ENCODE assay signal across 8 mouse cellular contexts in genomic region chr10:116266561-116267433, GRCm38 (mm10). TPM values are rescaled to one million over a fixed set of nuclear protein-coding genes. Genes with fewer than 3 reads are reported as not detected.
DNase-seq lines count a peak whose midpoint lies in the region; ATAC-seq lines count a peak whose summit lies in the region.

No protein-coding gene starts in this region.

- peak overlapping the region; percentile 71 for H3K27ac ChIP-seq in heart, embryonic 15.5 days
- no peak overlapping the region for H3K27ac ChIP-seq in liver, embryonic 11.5 days (ENCODE audit: low read depth, low read length)
- no peak overlapping the region for H3K27ac ChIP-seq in midbrain, embryonic 11.5 days (ENCODE audit: low read depth, low read length)
- no peak overlapping the region for H3K27ac ChIP-seq in hindbrain, embryonic 10.5 days

- 48% methylated on average over 15 of the region's 15 CpGs for WGBS in heart, embryonic 15.5 days
- WGBS in liver, embryonic 11.5 days: 63% methylated on average over 15 of the region's 15 CpGs
- 78% methylated on average over 15 of the region's 15 CpGs for WGBS in midbrain, embryonic 11.5 days
- 72% methylated on average over 15 of the region's 15 CpGs for WGBS in hindbrain, embryonic 10.5 days

- H3K4me3 ChIP-seq in heart, embryonic 15.5 days: no peak overlapping the region
- no peak overlapping the region for H3K4me3 ChIP-seq in liver, embryonic 11.5 days (ENCODE audit: low read depth, low read length)
- H3K4me3 ChIP-seq in midbrain, embryonic 11.5 days (ENCODE audit: low read depth, low read length): no peak overlapping the region
- no peak overlapping the region for H3K4me3 ChIP-seq in hindbrain, embryonic 10.5 days

- H3K9ac ChIP-seq in heart, embryonic 15.5 days: no peak overlapping the region
- H3K9ac ChIP-seq in liver, embryonic 11.5 days (ENCODE audit: low read depth, low read length): no peak overlapping the region
- no peak overlapping the region for H3K9ac ChIP-seq in midbrain, embryonic 11.5 days (ENCODE audit: low read length)

- H3K4me2 ChIP-seq in heart, embryonic 15.5 days: no peak overlapping the region
- no peak overlapping the region for H3K4me2 ChIP-seq in liver, embryonic 11.5 days
- no peak overlapping the region for H3K4me2 ChIP-seq in midbrain, embryonic 11.5 days

- H3K9me3 ChIP-seq in heart, embryonic 15.5 days (replicated peaks): no peaks in the 10 kb centered on the region
- H3K9me3 ChIP-seq in liver, embryonic 11.5 days (ENCODE audit: control insufficient read depth, low read length): no peaks in the 10 kb centered on the region
- H3K9me3 ChIP-seq in midbrain, embryonic 11.5 days (ENCODE audit: control insufficient read depth, low read length): no peaks in the 10 kb centered on the region
- no peaks in the 10 kb centered on the region for H3K9me3 ChIP-seq in hindbrain, embryonic 10.5 days

- DNase-seq in 3134 (ENCODE audit: extremely low read depth, insufficient read length, low spot score) (peak; percentile 48), adipocyte (ENCODE audit: low spot score) (peak; percentile 25)
- no peak for DNase-seq in liver, embryonic 11.5 days (ENCODE audit: low spot score)
- DNase-seq in midbrain, embryonic 11.5 days (ENCODE audit: low spot score, missing footprints): no peak
- DNase-seq in B cell, adult 2 months: no peak
- no peak for DNase-seq in hindbrain, embryonic 10.5 days (ENCODE audit: low spot score)

- peaks cover 21% of the 10 kb centered on the region for H3K4me1 ChIP-seq in heart, embryonic 15.5 days (replicated peaks)
- H3K4me1 ChIP-seq in liver, embryonic 11.5 days (replicated peaks; ENCODE audit: control insufficient read depth, insufficient read depth, low read length): peaks cover 2% of the 10 kb centered on the region; the same call in 1 of the 2 replicates
- H3K4me1 ChIP-seq in midbrain, embryonic 11.5 days (ENCODE audit: control insufficient read depth, insufficient read depth, low read length): peaks cover 4% of the 10 kb centered on the region; the same call in 1 of the 2 replicates
- peaks cover 6% of the 10 kb centered on the region; the same call in 1 of the 2 replicates for H3K4me1 ChIP-seq in hindbrain, embryonic 10.5 days (replicated peaks)

- no peaks in the 10 kb centered on the region for H3K36me3 ChIP-seq in heart, embryonic 15.5 days
- no peaks in the 10 kb centered on the region for H3K36me3 ChIP-seq in liver, embryonic 11.5 days (ENCODE audit: control insufficient read depth, insufficient read depth, low read length)
- H3K36me3 ChIP-seq in midbrain, embryonic 11.5 days (ENCODE audit: control insufficient read depth, insufficient read depth, low read length): no peaks in the 10 kb centered on the region
- no peaks in the 10 kb centered on the region for H3K36me3 ChIP-seq in hindbrain, embryonic 10.5 days

- ATAC-seq in heart, embryonic 15.5 days (replicated peaks; ENCODE audit: insufficient number of reproducible peaks, insufficient read depth, low FRiP score, low read depth): peak; percentile 85
- ATAC-seq in liver, embryonic 11.5 days (replicated peaks; ENCODE audit: low FRiP score): peak; percentile 22; the same call in 1 of the 2 replicates
- no peak for ATAC-seq in megakaryocyte, adult 5-6 weeks (ENCODE audit: poor library complexity, severe bottlenecking)
- ATAC-seq in midbrain, embryonic 11.5 days (ENCODE audit: low FRiP score): no peak

- no peaks in the 10 kb centered on the region for H3K27me3 ChIP-seq in heart, embryonic 15.5 days
- H3K27me3 ChIP-seq in liver, embryonic 11.5 days (replicated peaks; ENCODE audit: control insufficient read depth, insufficient read depth, low read length): no peaks in the 10 kb centered on the region
- no peaks in the 10 kb centered on the region for H3K27me3 ChIP-seq in midbrain, embryonic 11.5 days (ENCODE audit: control insufficient read depth, insufficient read depth, low read length)
- no peaks in the 10 kb centered on the region for H3K27me3 ChIP-seq in hindbrain, embryonic 10.5 days (ENCODE audit: insufficient read depth, poor library complexity, severe bottlenecking)

RNA-seq across cellular contexts. Expression of gene Ptprb, which starts 8.5 kb away (rescaled TPM):
- polyA plus RNA-seq in heart, embryonic 15.5 days (2015; fragmentation: Nextera tagmentation; extraction: Ambion mirVana): 6.6 and 7.4 TPM in 2 replicates
- polyA plus RNA-seq in liver, embryonic 11.5 days (2014; fragmentation: Nextera tagmentation; extraction: Ambion mirVana): 2.2 and 2.7 TPM in 2 replicates
- not detected in 2 replicates for total RNA-seq in megakaryocyte, adult 5-6 weeks (2015)
- not detected in 2 replicates for total RNA-seq in megakaryocyte, adult 5-6 weeks (2017)
- 2.9 and 3.1 TPM in 2 replicates for polyA plus RNA-seq in midbrain, embryonic 11.5 days (2014; fragmentation: Nextera tagmentation; extraction: Ambion mirVana)
- 2.1 and 2.2 TPM in 2 replicates for polyA plus RNA-seq in hindbrain, embryonic 10.5 days (2016; fragmentation: Nextera tagmentation; extraction: Ambion mirVana)

Comparison
In these comparisons a context has a peak if more than half of its experiments do, and no peak if none do; other contexts are left out.
1. DNase-seq: peak in 3134 (single experiment) and adipocyte (single experiment); none in liver, embryonic 11.5 days (single experiment), midbrain, embryonic 11.5 days (single experiment), B cell, adult 2 months (0 of 2) and hindbrain, embryonic 10.5 days (single experiment).
2. ATAC-seq: peak in heart, embryonic 15.5 days (single experiment) and liver, embryonic 11.5 days (single experiment); none in megakaryocyte, adult 5-6 weeks (single experiment) and midbrain, embryonic 11.5 days (single experiment).